Mouse (Mus musculus) spleen, adult 2 months (tissue): ENCODE results near the gene Prkcq.

Experiments used
- CTCF ChIP-seq: fragments of 200-500 bp; IDR thresholded peaks from 2 replicates; pipeline ENCODE4 v1.5.1; 2011; ENCODE audit warnings: mild to moderate bottlenecking, inconsistent platforms; ENCODE audit not compliant: insufficient read depth, insufficient read length, insufficient replicate concordance; ENCODE audit errors: extremely low read depth
- POLR2A ChIP-seq: fragments of 200-500 bp; IDR thresholded peaks from 2 replicates; pipeline ENCODE4 v1.6.1; 2011; ENCODE audit warnings: low read depth, low read length, inconsistent platforms

DNA sequence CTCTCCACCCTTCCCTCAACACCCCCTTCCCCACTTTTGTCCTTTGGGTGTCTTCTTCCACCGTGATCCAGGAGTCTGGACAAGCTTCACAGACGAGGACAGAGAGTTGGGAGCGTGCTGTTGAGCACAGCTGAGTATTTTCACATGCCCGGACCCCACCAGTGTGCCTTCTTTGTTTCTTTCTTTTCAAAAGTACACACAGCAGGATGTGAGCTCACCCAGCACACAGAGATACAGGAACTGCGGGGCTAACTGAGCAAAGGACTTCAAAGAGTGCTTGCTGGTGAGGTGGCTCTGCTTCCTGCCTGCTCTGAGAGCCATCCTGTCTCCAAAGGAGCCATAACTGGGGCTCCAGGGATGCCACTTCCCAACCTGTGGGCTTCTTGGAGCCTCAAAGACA is 32.3 kb downstream of the Prkcq start:
- no peak for TF ChIP-seq CTCF
- no peak for TF ChIP-seq POLR2A
